In genomic region chr19:56720882-56721281, GRCm38 (mm10) we compare ENCODE assay signal across 7 mouse cellular contexts. TPM values are rescaled to one million over a fixed set of nuclear protein-coding genes. Genes with fewer than 3 reads are reported as not detected.
DNase-seq lines count a peak whose midpoint lies in the region; ATAC-seq and TF ChIP-seq lines count a peak whose summit lies in the region.

No protein-coding gene starts in this region.

- H3K9me3 ChIP-seq in forebrain, embryonic 15.5 days: no peaks in the 10 kb centered on the region
- no peaks in the 10 kb centered on the region for H3K9me3 ChIP-seq in limb, embryonic 13.5 days

- DNase-seq in left cerebral cortex, postnatal 25 days (ENCODE audit: low spot score in 2 of 2): peak; percentile 31 to 64
- no peak for DNase-seq in left cerebral cortex, adult 9 months (ENCODE audit: low spot score in 2 of 2)
- no peak for DNase-seq in adrenal gland, postnatal 10 days
- no peak for DNase-seq in urinary bladder, adult 18-20 months (ENCODE audit: low spot score in 2 of 2)

- no peak for ATAC-seq in forebrain, embryonic 15.5 days (replicated peaks)
- ATAC-seq in limb, embryonic 13.5 days (ENCODE audit: low FRiP score, low read depth): no peak

- no peak overlapping the region for H3K9ac ChIP-seq in forebrain, embryonic 15.5 days (replicated peaks)
- H3K9ac ChIP-seq in limb, embryonic 13.5 days: no peak overlapping the region

- 32% methylated on average over 13 of the region's 13 CpGs for WGBS in forebrain, embryonic 15.5 days
- 25% methylated on average over 13 of the region's 13 CpGs for WGBS in limb, embryonic 13.5 days
- 30% methylated on average over 13 of the region's 13 CpGs for WGBS in olfactory bulb, adult 2 months

- H3K27me3 ChIP-seq in forebrain, embryonic 15.5 days: peaks cover 47% of the 10 kb centered on the region
- H3K27me3 ChIP-seq in limb, embryonic 13.5 days: peaks cover 89% of the 10 kb centered on the region

- peaks cover 32% of the 10 kb centered on the region for H3K4me1 ChIP-seq in forebrain, embryonic 15.5 days
- peaks cover 31% of the 10 kb centered on the region for H3K4me1 ChIP-seq in limb, embryonic 13.5 days
- H3K4me1 ChIP-seq in olfactory bulb, adult 2 months (ENCODE audit: control insufficient read depth, insufficient read depth, low read length): peaks cover 22% of the 10 kb centered on the region

- H3K27ac ChIP-seq in forebrain, embryonic 15.5 days (replicated peaks): 0 out of 2 replicates have a peak overlapping the region, but pooled peaks have one; percentile 80
- H3K27ac ChIP-seq in limb, embryonic 13.5 days: no peak overlapping the region
- H3K27ac ChIP-seq in olfactory bulb, adult 2 months (ENCODE audit: insufficient read depth, low read depth, low read length): peak overlapping the region; percentile 52

- H3K36me3 ChIP-seq in forebrain, embryonic 15.5 days: no peaks in the 10 kb centered on the region
- no peaks in the 10 kb centered on the region for H3K36me3 ChIP-seq in limb, embryonic 13.5 days

- intact Hi-C loops in left cerebral cortex, postnatal 25 days (cut with DNase I): loop anchor here (2.0 to 5.0 kb wide), 2 partner anchors 154 to 299 kb away; no protein-coding TSS in a partner anchor

- no peak for TF ChIP-seq CTCF in olfactory bulb, adult 2 months (IDR thresholded peaks at IDR 0.05; ENCODE audit: insufficient read depth, low read depth, low read length)

- peak overlapping the region; percentile 89 for H3K4me2 ChIP-seq in forebrain, embryonic 15.5 days (replicated peaks)
- H3K4me2 ChIP-seq in limb, embryonic 13.5 days (replicated peaks): peak overlapping the region; percentile 95

- peak overlapping the region; percentile 52 for H3K4me3 ChIP-seq in forebrain, embryonic 15.5 days
- peak overlapping the region; percentile 60 for H3K4me3 ChIP-seq in limb, embryonic 13.5 days
- H3K4me3 ChIP-seq in olfactory bulb, adult 2 months (ENCODE audit: insufficient read depth, low read depth, low read length): peak overlapping the region; percentile 56

- no peak for TF ChIP-seq POLR2A in olfactory bulb, adult 2 months (IDR thresholded peaks at IDR 0.05; ENCODE audit: insufficient read depth, low read depth, low read length)

RNA-seq across cellular contexts. Expression of gene Adrb1, which starts 1.1 kb away (rescaled TPM):
- 10 to 100 TPM; 45.1 to 48.1 TPM for total RNA-seq in left cerebral cortex, postnatal 25 days (2021)
- 1.6 TPM in 2 replicates for polyA plus RNA-seq in forebrain, embryonic 15.5 days (2015; fragmentation: Nextera tagmentation; extraction: Ambion mirVana)
- polyA plus RNA-seq in limb, embryonic 13.5 days (2015; fragmentation: Nextera tagmentation; extraction: Ambion mirVana): 0.61 and 0.62 TPM in 2 replicates
- polyA plus RNA-seq in olfactory bulb, adult 2 months (2012; ENCODE audit: insufficient read depth, insufficient read length, low replicate concordance, missing spikeins): not detected in 2 replicates
- 1 to 10 TPM; 7.2 to 7.4 TPM for total RNA-seq in adrenal gland, postnatal 10 days (2021)

Comparison
In these comparisons a context has a peak if more than half of its experiments do, and no peak if none do; other contexts are left out.
1. DNase-seq: peak in left cerebral cortex, postnatal 25 days (2 of 2); none in left cerebral cortex, adult 9 months (0 of 2), adrenal gland, postnatal 10 days (single experiment) and urinary bladder, adult 18-20 months (0 of 2).
2. Peak in every context shown above with its lines, with median percentiles within 50 percentile points of each other: H3K4me3 ChIP-seq.